Mouse (Mus musculus) layer of hippocampus, adult 9-10 months (tissue): Measurements from ENCODE around the gene Aox2.
A peak's percentile ranks its signal among the peaks of the same experiment; 100 is the strongest.
"Not testable (repeated sequence)": the region's sequence is repeated elsewhere in the genome, so short reads cannot be mapped to it uniquely, and the experiment has no call there.

Source experiments
- DNase-seq: peaks from one replicate; pipeline ENCODE4 v3.0.0; 2022; ENCODE audit warnings: low spot score

Aox2 gene

DNA sequence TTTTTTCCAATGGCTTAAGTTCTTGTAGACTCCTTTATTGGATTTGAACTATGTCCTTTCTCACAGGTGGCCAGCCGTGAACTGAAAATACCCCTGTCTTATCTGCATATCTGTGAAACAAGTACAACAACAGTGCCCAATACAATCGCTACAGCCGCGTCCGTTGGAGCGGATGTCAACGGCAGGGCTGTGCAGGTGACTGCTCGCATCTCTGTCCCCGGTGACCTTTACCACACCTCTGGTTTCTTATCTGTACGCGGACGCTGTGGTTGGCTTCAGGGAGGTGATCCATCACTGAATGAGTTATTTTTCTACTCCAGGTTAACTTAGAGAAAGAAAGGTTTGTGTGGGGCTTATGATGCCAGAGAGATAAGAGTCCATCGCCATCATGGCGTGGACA, 68.0 kb downstream of the Aox2 start:
- no peak for DNase-seq

DNA sequence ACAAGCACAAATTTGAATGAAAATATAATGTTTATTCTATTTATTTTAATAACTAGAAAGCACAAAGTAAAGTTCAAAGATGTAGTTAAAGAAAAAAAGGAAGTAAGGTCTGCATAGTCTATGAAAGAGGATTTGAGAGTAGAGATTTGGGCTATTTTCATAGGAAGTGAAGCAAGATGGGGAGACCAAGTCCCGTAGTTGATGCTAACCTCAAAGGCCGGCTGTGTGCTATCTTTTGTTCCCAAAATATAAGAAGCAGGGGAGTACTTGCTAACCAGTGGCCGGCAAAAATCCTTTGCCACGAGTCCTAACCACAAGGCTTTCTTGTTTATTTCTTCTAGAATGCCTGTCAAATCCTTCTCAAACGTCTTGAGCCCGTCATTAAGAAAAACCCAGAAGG, 70.6 kb downstream of the Aox2 start:
- DNase-seq: no peak

DNA sequence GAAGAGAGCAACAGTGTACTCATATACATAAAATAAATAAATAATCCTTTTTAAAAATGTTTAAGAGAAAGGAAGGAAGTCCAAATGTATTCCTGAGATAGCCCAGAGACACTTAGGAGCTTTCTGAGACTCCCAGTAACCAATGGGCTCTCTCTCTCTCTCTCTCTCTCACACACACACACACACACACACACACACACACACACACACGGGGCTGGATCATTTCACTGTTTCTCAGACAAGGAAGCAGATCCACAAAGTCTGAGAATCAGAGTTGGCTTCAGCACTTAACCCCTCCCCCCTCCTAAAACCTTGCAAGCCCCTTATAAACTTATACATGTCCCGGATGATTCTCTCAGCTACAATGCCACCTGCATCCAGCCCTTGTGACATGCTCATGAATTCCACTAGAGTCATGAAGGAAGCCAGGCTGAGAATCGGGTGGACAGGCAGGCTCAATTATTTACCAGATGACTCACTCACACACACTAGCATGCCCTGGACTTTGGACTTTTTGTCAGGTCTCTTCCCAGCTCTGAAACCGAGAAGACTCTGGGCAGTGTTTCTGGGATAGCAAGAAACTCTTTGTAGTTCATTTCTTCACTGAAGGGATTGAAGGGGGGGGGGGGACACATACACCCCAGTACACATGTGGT, 75.2 kb downstream of the Aox2 start:
- DNase-seq: no peak

DNA sequence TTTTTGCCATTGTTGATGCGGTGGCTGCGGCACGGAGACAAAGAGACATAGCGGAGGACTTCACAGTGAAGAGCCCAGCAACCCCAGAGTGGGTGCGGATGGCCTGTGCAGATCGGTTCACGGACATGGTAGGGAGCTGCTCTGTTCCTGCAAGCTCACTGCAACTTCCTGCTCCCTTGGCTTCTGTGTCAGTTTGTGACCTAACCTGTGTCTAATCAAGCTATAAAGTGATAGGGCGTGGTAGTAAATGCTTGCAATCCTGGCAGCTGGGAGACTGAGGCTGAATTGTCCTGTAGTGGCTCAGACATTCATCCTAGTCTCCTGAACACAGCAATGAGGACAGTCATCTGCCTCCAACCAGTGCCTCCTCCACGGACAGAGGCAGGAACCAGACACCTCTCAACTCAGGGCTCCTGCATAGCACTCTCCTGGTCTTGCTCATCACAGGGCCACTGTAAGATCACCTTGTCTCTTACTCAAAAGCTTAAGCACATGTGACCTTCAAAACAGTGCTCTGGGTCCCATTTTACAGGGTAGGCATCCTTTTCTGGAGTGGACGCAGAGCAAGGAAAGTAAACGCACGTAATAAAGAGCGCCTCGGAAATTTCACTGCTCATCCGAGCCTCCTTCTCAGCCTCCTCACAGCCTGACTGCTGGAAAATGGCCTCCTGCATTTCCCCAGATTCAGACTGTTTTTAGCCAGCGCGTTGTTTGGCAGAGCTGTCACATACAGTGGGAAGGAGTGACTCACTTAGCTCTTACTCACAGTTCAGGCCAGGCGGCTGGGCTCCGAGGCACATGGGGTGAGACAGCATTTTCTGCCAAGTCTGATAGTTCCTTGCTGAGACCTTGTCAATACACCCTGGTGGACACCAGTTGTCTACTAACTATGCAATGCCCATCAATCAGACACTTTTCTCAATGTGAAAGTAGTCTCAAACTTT, 81.1 kb downstream of the Aox2 start:
- peak; percentile 7 for DNase-seq

DNA sequence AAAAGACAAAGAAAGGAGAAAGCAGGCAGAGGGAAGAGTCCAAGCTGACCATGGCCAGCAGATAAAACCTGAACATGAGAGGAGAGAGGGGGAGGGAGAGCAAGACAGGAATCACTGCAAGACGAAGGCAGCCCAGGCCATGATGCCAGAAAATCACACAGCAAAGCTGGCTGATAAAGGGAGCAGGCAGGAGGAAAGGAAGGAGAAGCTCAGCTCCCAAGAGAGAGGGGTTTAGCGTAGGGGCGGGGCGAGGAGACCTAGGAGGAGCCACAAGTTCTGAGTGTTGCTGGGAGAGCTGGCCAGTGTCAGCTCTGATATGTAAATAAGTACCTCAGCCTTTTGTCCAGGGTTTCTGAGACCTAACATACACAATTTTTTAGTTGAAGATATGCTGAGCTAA, 84.2 kb downstream of the Aox2 start:
- DNase-seq: no peak

DNA sequence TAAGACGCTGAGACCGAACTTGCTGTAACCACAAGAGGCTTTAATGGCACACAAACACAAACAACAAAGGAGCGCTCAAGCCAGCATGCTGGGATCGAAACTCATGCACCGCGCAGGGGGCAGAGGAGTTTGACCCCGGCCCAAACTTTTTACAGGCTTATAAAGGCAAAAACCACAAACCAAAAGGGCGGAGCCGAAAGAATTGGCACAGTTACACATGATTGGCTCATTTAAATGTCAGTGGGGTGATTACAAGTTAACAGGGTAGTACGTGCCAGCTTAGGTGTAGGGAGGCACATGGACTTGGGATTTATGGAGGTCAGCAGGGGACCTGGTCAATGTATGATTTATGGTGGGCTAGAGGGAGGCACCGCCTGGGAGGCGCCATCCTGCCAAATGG, 86.4 kb downstream of the Aox2 start:
- no peak for DNase-seq

DNA sequence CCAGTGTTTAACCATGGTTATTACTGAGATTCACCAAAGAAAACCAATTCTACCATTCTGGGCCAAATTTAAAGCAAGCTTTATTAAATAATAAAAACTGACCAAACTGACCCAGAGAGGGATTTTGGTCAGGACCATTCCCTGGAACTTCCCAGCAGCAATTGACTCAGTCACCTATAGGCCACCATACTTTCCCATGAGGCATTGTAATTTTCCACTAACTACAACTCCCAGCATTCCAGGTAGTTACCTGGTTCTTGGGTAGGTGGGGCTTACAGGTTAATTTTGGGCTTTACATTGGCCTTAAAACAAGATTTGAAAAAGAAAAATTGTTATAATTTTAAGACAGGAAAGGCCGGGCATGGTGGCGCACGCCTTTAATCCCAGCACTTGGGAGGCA, 87.7 kb downstream of the Aox2 start:
- no peak for DNase-seq

DNA sequence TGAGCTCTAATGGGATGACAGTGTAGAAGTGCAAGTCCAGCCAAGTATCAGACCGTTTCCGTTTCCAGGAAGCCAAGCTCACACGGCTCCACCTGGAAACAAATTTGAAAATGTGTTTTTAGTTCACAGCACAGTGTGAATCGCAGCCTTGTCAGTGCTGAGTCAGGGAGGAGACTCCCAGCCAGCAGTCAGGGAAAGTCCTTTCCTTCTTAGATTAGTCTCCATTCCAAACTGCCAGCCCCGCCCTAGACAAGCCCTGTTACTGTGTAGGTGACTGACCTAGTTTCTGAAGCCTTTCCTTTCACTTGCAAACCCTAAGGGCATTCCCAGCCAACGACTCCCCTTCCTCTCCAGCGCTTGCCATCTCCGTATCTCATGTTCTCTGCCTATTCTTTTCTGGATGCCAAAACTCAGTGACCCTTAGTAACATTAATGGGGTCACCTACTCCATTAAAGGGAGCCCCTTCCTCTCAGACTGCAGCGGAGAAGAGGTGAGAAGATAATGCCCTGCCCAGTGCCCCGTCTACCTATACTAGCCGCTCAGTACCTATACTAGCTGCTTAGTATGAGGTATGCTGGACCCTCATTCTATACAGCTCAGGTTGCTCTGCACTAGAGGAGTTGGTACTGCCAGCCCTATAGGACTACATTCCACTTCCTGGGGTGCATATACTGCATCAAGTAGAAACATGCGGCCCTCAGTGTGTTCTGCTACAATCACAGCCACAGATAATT, 88.8 kb downstream of the Aox2 start:
- DNase-seq: no peak

DNA sequence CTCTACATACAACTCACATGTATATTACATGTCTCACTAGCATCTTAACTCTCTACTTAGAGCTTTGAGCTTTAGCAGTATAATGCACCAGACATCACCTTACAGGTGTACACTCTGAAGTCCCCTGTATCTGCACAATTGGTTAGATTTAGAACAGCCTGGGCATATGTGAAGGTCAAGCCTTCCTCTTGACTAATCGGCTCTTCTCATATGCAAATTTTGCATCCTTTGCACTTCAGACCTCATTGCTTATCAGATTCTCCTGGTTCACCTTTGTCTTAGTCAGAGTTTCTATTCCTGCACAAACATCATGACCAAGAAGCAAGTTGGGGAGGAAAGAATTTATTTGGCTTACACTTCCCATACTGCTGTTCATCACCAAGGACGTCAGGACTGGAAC, 91.6 kb downstream of the Aox2 start:
- no peak for DNase-seq

DNA sequence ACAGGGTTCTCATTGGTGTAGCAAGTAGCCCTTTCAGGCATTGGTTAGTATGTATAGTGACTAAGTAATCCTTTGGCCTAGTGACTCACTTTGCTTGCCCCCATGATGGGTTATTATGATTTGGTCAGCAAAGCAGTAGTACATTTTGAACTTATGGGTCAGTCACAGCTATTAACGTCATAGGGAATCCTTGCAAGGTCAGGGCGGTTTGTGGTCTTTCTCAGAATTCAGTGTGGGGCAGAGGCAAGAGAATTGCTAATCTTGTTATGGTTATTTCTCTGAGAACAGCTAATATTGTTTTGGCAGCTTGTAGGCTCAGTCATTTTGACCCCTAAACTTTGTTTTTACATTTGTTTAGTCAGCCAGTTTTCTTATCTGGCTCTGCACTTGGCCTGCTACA, 96.1 kb downstream of the Aox2 start:
- not testable (repeated sequence) for DNase-seq

DNA sequence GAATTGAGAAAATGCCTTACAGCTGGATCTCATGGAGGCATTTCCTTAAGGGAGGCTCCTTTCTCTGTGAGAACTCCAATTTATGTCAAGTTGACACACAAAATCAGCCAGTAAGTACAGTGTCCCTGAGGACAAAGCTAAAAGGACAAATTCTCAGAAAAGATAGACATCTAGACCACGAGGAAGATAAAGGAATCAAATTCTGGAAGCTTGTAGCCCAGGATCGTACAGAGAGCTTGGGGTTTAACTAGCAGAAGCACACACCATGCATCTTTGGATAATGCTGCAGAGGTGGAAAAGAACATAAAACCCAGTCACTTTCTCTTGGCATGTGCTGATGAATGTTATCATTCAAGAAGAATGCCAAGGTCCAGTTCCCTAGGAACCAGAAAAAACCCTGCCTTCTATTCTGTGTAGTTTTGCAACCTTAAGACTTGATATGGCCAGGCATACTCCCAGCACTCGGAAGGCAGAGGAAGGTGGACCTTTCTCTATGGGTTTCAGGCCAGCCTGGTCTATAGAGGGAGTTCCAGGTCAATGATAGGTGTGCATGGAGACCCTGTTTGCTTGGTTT, 97.5 kb downstream of the Aox2 start:
- no peak for DNase-seq

DNA sequence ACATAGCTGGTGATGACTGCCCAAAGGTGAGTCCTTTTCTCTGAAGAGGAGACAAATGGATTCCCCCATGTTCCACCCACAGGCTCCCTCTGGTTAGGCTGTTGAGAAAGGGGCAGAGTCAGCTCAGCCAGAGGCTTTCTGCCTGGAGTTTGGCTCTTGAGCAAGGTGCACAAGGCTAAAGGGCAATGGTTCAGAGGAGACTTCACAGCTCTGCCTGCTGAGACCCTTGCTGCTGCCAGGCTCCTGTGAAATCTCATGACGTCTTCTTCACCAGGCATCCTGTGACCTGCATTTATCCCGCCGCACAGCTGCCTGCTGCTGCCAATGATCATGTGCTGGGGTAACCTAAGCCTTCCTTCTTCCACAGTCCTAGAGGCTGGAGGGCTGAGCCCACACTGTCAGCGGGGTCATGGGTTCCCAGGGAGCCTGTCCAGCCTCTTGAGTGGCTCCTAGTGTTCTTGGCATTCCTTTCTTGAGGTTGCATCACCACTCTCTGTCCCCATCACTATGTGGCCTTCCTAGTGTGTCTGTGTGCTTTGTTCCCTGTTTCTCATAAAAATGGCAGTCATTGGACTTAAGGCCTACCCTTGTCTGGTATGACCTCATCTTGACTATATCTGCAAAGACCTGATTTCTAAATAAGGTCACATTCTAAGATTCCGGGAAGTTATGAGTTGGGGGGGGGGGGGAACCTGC, 104.6 kb downstream of the Aox2 start:
- DNase-seq: no peak

DNA sequence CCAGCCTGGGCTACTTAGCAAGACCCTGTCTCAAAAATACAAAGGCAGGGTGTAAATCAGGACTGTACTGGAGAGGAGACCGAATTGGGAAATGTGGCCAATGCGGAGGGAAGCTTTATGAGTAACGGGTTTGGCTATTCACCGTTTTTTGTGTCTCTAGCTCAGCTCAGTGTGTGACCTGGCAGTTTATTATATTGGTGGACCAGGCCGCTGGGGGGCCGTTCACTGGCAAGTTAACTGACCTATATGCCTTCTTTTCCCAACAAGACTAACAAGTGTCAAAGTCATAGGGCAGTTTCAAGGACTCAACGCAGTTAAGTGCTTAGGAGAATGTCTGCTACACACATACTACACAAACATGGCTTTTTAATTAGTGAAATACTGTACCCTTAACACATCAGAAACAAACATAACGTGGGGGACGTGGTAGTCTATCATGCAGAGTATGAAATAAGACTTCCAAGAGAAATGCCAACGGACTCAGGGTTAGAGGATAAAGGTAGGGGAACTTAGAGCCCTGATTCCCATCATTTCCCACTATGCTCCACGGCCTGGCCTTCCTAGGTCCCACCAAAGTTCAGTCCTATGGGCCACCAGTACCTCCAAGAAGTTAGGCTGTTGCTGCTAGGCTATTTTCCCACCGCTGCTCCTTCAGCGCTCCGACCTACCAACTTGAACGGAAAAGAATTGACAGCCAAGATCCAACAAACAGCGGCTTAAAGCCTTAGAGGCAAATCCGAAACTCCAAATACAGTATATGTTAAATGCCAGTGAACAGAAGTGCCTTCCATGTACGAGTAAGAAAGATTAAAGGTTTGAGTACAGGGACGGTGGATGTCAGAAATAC, 113.5 kb downstream of the Aox2 start:
- DNase-seq: no peak

DNA sequence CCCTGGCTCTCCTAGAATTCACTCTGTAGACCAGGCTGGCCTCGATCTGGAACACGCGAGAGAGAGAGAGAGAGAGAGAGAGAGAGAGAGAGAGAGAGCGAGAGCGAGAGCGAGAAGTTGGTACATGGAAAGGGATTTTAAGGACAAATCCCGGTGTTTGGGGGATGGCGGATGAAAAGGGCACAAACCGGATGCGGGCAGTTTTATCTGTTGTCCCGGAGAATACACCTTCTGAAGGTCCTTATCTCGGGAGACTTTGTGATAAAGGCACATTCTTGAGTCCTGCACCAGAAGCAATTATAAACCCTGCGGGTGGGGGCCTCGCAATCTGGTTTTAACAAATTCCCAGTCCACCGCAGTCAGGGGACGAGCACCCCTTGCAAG, 114.1 kb downstream of the Aox2 start:
- no peak for DNase-seq

DNA sequence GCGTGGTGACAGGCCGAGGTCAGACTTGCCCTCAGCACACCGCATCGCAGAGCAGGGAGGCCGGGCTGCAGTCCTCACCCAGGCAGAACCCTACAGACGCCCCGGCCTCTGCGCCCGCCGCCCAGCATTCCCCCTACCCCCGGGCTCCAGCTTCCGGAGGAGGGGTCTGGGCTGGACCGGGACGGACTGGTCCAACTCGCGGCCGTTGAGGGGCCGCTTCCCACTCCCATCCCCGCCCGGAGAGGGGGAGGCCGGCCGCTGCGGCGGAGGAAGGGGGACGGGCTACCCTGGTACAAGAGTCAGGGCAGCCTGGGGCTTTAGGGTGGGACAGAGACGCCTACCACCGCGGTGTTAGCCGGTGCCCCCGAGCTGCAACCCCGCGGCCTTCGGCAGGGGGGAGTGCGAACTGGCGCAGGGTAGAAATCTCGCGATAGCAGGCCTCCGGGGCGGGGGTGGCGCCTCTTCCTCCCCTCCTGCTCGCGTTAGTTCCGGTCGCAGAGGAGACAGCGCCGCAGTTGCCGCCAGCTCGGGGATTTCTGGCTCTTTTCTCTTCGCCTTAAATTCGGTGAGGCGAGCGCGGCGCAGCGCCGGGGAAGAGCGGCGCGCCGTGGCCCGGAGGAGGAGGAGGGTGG, 114.6 kb downstream of the Aox2 start, which contains the start of gene Bzw1:
Gene Bzw1, plus strand, starts transcription at position 247 of the 632 bp plus-strand sequence.
- DNase-seq: peak; percentile 52

DNA sequence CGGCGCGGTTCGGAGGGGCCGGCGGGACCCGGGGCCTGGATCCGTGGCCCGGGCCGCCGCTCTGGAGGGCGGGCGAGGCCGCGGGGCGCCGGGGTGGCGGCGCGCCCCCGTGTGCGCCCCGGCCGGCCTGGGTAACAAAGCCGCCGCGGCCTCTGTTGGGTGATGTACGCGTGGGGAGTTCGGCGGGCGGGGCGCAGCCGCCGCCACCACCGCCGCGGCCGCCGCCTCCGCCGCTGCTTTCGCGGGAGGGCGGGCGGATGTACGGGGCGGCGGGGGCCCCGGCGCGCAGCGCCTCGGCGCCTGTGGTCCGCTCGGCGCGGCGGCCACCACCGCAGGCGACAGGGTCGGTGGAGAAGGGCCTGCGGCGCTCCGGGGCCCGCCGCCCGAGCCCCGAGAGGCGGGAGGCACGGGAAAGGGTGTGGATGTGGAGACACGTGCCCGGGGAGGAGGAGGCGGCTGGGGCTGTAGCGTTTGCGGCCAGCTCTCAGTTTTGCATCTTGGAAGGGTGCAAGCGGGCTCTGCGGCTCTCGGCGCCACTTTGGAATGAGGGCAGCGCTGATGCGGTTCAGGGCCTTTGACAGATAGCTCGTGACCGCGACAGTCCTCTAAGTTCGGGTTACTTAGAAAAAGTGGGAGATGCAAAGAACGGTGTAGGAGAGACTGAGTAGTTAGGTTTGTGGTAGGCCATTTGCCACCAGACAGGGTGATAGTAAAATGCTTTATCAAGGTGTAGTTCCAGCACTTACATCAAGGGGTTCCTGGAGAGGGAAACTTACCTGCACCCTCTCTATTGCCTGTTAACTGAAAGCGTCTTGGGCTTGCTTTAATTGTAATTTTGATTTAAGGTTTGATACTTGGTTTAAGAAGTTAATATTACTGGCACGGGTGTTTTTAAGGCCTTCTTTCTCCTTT, 115.4 kb downstream of the Aox2 start:
- DNase-seq: no peak

DNA sequence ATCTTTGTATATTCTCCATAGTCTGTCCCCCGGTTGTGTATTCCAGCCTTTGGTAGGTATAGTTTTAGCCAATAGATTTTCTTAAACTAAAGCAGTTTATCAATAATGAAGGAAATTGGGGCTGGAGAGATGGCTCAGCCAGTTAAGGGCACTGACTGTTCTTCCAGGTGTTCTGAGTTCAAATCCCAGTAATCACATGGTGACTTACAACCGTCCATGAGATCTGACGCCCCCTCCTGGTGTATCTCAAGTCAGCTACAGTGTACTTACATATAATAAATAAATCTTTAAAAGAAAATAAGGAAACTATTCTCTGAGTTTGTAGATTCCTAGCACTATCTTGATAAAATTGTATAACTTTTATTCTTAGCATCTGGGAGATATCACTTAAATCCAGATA, 117.2 kb downstream of the Aox2 start:
- no peak for DNase-seq

DNA sequence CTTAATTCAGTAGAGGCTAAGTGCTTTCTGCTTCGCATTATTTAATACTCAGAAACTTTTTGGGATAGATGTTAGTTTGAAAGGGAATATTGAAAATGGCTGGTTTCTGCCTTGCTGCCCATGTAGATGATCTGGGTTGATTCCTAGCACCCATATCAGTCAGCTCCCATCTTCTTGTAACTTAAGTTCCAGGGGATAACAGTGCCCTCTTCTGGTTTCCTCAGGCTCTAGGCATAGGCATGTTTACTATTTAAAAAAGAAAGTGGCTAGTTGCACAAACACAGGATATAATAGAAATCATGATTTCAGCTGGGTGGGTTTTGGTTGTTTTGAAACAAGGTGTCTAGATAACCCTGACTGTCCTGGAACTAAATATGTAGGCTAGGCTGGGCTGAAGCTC, 118.1 kb downstream of the Aox2 start:
- no peak for DNase-seq

DNA sequence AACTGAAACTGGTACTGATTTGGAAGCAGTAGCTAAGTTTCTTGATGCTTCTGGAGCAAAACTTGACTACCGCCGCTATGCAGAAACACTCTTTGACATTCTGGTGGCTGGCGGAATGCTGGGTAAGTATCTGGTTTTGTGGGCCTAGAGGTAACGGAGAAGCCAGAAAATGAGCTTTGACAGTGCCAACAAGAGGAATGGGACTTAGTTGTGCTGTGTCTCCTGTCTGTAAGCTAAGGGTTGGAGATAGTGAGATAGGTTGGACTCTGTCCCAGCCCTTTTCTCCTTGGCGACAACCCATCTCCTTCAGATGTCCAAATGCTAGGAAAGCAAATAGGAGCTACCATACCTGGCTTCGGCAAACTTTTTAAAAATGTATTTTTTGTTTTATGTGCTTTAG, 119.6 kb downstream of the Aox2 start:
- DNase-seq: no peak
